Mouse (Mus musculus) ES-E14 (cell line): Measurements from ENCODE around the gene Tmem200a. TPM values are rescaled to one million over a fixed set of nuclear protein-coding genes. Genes with fewer than 3 reads are reported as not detected.

ENCODE experiments used
- DNase-seq: peaks from one replicate; pipeline ENCODE4 v3.0.0-alpha.2; 2013; ENCODE audit warnings: low read depth, low spot score
- H3K27ac ChIP-seq: 2 replicates; pipeline ENCODE4 v1.5.1; 2012; ENCODE audit warnings: low read depth, mild to moderate bottlenecking, low read length, moderate library complexity, mixed read lengths; ENCODE audit not compliant: poor library complexity, insufficient read depth, severe bottlenecking
- H3K36me3 ChIP-seq: 2 replicates; pipeline ENCODE4 v1.6.1; 2012; ENCODE audit warnings: mild to moderate bottlenecking, low read length, moderate library complexity, mixed read lengths; ENCODE audit not compliant: control insufficient read depth, poor library complexity, insufficient read depth, severe bottlenecking
- H3K4me1 ChIP-seq, 2 experiments: fragments of 150-350 bp in 1 of 2; sonication (generic) in 1 of 2; 2 replicates each; pipeline ENCODE4 v1.6.1; 2012; ENCODE audit warnings: low read length in 2 of 2, mild to moderate bottlenecking in 1 of 2, mixed read lengths in 1 of 2; ENCODE audit not compliant: control insufficient read depth in 2 of 2, insufficient read depth in 2 of 2, poor library complexity in 1 of 2
- H3K4me3 ChIP-seq, 2 experiments: fragments of 150-350 bp in 1 of 2; sonication (generic) in 1 of 2; 2 replicates each; pipeline ENCODE4 v1.5.1; 2012; ENCODE audit warnings: low read length in 2 of 2, low read depth in 1 of 2, mild to moderate bottlenecking in 1 of 2, mixed read lengths in 1 of 2; ENCODE audit not compliant: insufficient read depth in 1 of 2, poor library complexity in 1 of 2, severe bottlenecking in 1 of 2
- H3K9ac ChIP-seq: 2 replicates; pipeline ENCODE4 v1.6.1; 2012; ENCODE audit warnings: low read depth, mild to moderate bottlenecking, low read length, mixed read lengths; ENCODE audit not compliant: poor library complexity, insufficient read depth, severe bottlenecking
- H3K9me3 ChIP-seq: fragments of 150-350 bp; sonication (generic); 2 replicates; pipeline ENCODE4 v1.6.1; 2012; ENCODE audit warnings: low read depth, mild to moderate bottlenecking, low read length; ENCODE audit not compliant: control insufficient read depth, insufficient read depth
- CHD2 ChIP-seq: IDR thresholded peaks from 2 replicates; pipeline ENCODE4 v1.6.1; 2014; ENCODE audit warnings: mild to moderate bottlenecking, low read depth, low read length, inconsistent platforms
- HCFC1 ChIP-seq: IDR thresholded peaks from 2 replicates; pipeline ENCODE4 v1.6.1; 2012; ENCODE audit warnings: low read length, inconsistent platforms, borderline replicate concordance; ENCODE audit not compliant: insufficient read depth
- MAFK ChIP-seq: IDR thresholded peaks from 2 replicates; pipeline ENCODE4 v1.6.1; 2014; ENCODE audit warnings: mild to moderate bottlenecking, low read depth, low read length, inconsistent platforms; ENCODE audit not compliant: insufficient read depth
- ZC3H11A ChIP-seq: IDR thresholded peaks from 2 replicates; pipeline ENCODE4 v1.6.1; 2012; ENCODE audit warnings: low read depth, mild to moderate bottlenecking, inconsistent platforms, low read length, borderline replicate concordance
- ZNF384 ChIP-seq: IDR thresholded peaks from 2 replicates; pipeline ENCODE4 v1.6.1; 2012; ENCODE audit warnings: low read depth, low read length, inconsistent platforms
- in situ Hi-C, 2 experiments: fragments of 600-800 bp; cut with MboI; formaldehyde crosslinking; loops; one replicate each; pipeline ENCODE4 v1.15.1; 2025; ENCODE audit warnings: low sequenced_read_pairs in 2 of 2, inconsistent platforms in 1 of 2; ENCODE audit not compliant: unreplicated experiment in 2 of 2
- total RNA-seq: library from RNA; depleted of rRNA; stranded (reverse); fragments of 300-350 nt; gene quantifications from 2 replicates; pipeline ENCODE4 v1.2.3, GENCODE M21; 2012; rRNA removed

Tmem200a gene
- 0.32 and 1.9 TPM in 2 replicates for total RNA-seq

GRCm38 (mm10) chr10:26078521-26079142, at the start of gene Tmem200a:
TSS of gene Tmem200a (minus strand) at chr10:26079052.
- in situ Hi-C loops, result loop anchor here in 1 of 2 experiments (25.0 kb wide), 1 partner anchor 391 kb away; no protein-coding TSS in a partner anchor
- Histone ChIP-seq H3K4me3 (peak within 1 kb of the TSS; percentile 67 to 72), H3K36me3 (no peaks in the 10 kb centered on the region), H3K9me3 (no peaks in the 10 kb centered on the region), H3K27ac (no peak within 1 kb of the TSS), H3K9ac (peak within 1 kb of the TSS; percentile 52), H3K4me1 (no peaks in the 10 kb centered on the region)
- peak; percentile 75 for TF ChIP-seq ZC3H11A
- TF ChIP-seq HCFC1, result no peak
- no peak for TF ChIP-seq CHD2
- no peak for TF ChIP-seq MAFK
- DNase-seq, result peak; percentile 70

- TF ChIP-seq ZNF384 (no peak), ZC3H11A (no peak), CHD2 (no peak), MAFK (no peak), HCFC1 (no peak)
- Histone ChIP-seq H3K27ac (no peak overlapping the region), H3K36me3 (no peaks in the 10 kb centered on the region), H3K9me3 (no peaks in the 10 kb centered on the region), H3K4me1 (no peaks in the 10 kb centered on the region), H3K9ac (no peak overlapping the region), H3K4me3 (no peak overlapping the region)
- no peak for DNase-seq
- in situ Hi-C loops, result no loop called here
Observed at GRCm38 (mm10) chr10:26119822-26120183, 41.0 kb upstream of the Tmem200a start.

GRCm38 (mm10) chr10:26119067-26119821, 40.4 kb upstream of the Tmem200a start:
- Histone ChIP-seq H3K4me1 (no peaks in the 10 kb centered on the region), H3K9ac (no peak overlapping the region), H3K9me3 (no peaks in the 10 kb centered on the region), H3K36me3 (no peaks in the 10 kb centered on the region), H3K27ac (no peak overlapping the region), H3K4me3 (no peak overlapping the region)
- DNase-seq, result no peak
- no peak for TF ChIP-seq ZNF384
- TF ChIP-seq HCFC1, result no peak
- TF ChIP-seq ZC3H11A, result no peak
- no peak for TF ChIP-seq MAFK
- TF ChIP-seq CHD2, result no peak
- in situ Hi-C loops, result no loop called here

GRCm38 (mm10) chr10:26114409-26114808, 35.6 kb upstream of the Tmem200a start:
- H3K4me3 ChIP-seq, result no peak overlapping the region
- no peak overlapping the region for H3K9ac ChIP-seq
- no peak overlapping the region for H3K27ac ChIP-seq
- H3K36me3 ChIP-seq, result no peaks in the 10 kb centered on the region
- in situ Hi-C loops, result no loop called here
- no peaks in the 10 kb centered on the region for H3K4me1 ChIP-seq
- no peaks in the 10 kb centered on the region for H3K9me3 ChIP-seq
- DNase-seq, result no peak
- no peak for TF ChIP-seq MAFK
- TF ChIP-seq ZNF384, result no peak
- no peak for TF ChIP-seq HCFC1
- TF ChIP-seq ZC3H11A, result no peak
- no peak for TF ChIP-seq CHD2
